Mouse (Mus musculus): ENCODE measurements around the gene Gpr37l1. TPM values are rescaled to one million over a fixed set of nuclear protein-coding genes. Genes with fewer than 3 reads are reported as not detected.
"Not testable (repeated sequence)": the region's sequence is repeated elsewhere in the genome, so short reads cannot be mapped to it uniquely, and the experiment has no call there.

Gpr37l1 gene
- polyA plus RNA-seq, 1 experiment from 2014 or later, result not detected

GRCm38 (mm10) chr1:135194335-135194734 is 26.9 kb upstream of the Gpr37l1 start:
- not testable (repeated sequence) for H3K27me3 ChIP-seq (replicated peaks; ENCODE audit: low read depth, poor library complexity, severe bottlenecking); H3K9me3 ChIP-seq; H3K36me3 ChIP-seq (replicated peaks); H3K4me3 ChIP-seq; H3K27ac ChIP-seq (replicated peaks); DNase-seq (ENCODE audit: low spot score)
- 86% methylated on average over 5 of the region's 5 CpGs for WGBS
- H3K4me1 ChIP-seq, result peaks cover 17% of the 10 kb centered on the region

GRCm38 (mm10) chr1:135189186-135189585 is 21.7 kb upstream of the Gpr37l1 start:
- Histone ChIP-seq H3K27me3 (replicated peaks; ENCODE audit: low read depth, poor library complexity, severe bottlenecking) (peaks cover 17% of the 10 kb centered on the region; the same call in 1 of the 2 replicates), H3K9me3 (no peaks in the 10 kb centered on the region), H3K27ac (replicated peaks) (no peak overlapping the region), H3K4me3 (no peak overlapping the region), H3K4me1 (peaks cover 9% of the 10 kb centered on the region), H3K36me3 (replicated peaks) (no peaks in the 10 kb centered on the region)
- no peak for DNase-seq (ENCODE audit: low spot score)
- 93% methylated on average over 4 of the region's 4 CpGs for WGBS

GRCm38 (mm10) chr1:135188197-135188596 is 20.7 kb upstream of the Gpr37l1 start:
- Histone ChIP-seq H3K4me1 (peaks cover 16% of the 10 kb centered on the region), H3K36me3 (replicated peaks) (no peaks in the 10 kb centered on the region), H3K9me3 (no peaks in the 10 kb centered on the region), H3K27me3 (replicated peaks; ENCODE audit: low read depth, poor library complexity, severe bottlenecking) (peaks cover 17% of the 10 kb centered on the region; the same call in 1 of the 2 replicates), H3K27ac (replicated peaks) (no peak overlapping the region), H3K4me3 (no peak overlapping the region)
- DNase-seq (ENCODE audit: low spot score), result no peak
- WGBS, result 30% methylated on average over 3 of the region's 3 CpGs

- H3K4me1 ChIP-seq, result peaks cover 20% of the 10 kb centered on the region
These were observed 19.5 kb upstream of the Gpr37l1 start for GRCm38 (mm10) chr1:135187016-135187415.

GRCm38 (mm10) chr1:135186427-135186826 is 18.9 kb upstream of the Gpr37l1 start:
- Histone ChIP-seq H3K9me3 (no peaks in the 10 kb centered on the region), H3K4me3 (no peak overlapping the region), H3K27ac (replicated peaks) (no peak overlapping the region), H3K27me3 (replicated peaks; ENCODE audit: low read depth, poor library complexity, severe bottlenecking) (peaks cover 17% of the 10 kb centered on the region; the same call in 1 of the 2 replicates), H3K4me1 (peaks cover 20% of the 10 kb centered on the region), H3K36me3 (replicated peaks) (no peaks in the 10 kb centered on the region)
- WGBS, result 29% methylated on average over 8 of the region's 8 CpGs
- no peak for DNase-seq (ENCODE audit: low spot score)

More at GRCm38 (mm10) chr1:135187016-135187415, 19.5 kb upstream of the Gpr37l1 start:
- H3K27ac ChIP-seq (replicated peaks); DNase-seq (ENCODE audit: low spot score); H3K4me3 ChIP-seq; H3K36me3 ChIP-seq (replicated peaks); H3K9me3 ChIP-seq: not testable (repeated sequence)
- WGBS, result 43% methylated on average over 2 of the region's 2 CpGs
- peaks cover 17% of the 10 kb centered on the region; the same call in 1 of the 2 replicates for H3K27me3 ChIP-seq (replicated peaks; ENCODE audit: low read depth, poor library complexity, severe bottlenecking)

GRCm38 (mm10) chr1:135185936-135186335 is 18.5 kb upstream of the Gpr37l1 start:
- WGBS, result 35% methylated on average over 5 of the region's 5 CpGs
- no peak for DNase-seq (ENCODE audit: low spot score)
- H3K4me3 ChIP-seq, result no peak overlapping the region
- peaks cover 17% of the 10 kb centered on the region; the same call in 1 of the 2 replicates for H3K27me3 ChIP-seq (replicated peaks; ENCODE audit: low read depth, poor library complexity, severe bottlenecking)
- no peaks in the 10 kb centered on the region for H3K9me3 ChIP-seq
- no peak overlapping the region for H3K27ac ChIP-seq (replicated peaks)
- no peaks in the 10 kb centered on the region for H3K36me3 ChIP-seq (replicated peaks)
- peaks cover 20% of the 10 kb centered on the region for H3K4me1 ChIP-seq

- DNase-seq (ENCODE audit: low spot score), result no peak
- 70% methylated on average over 11 of the region's 11 CpGs for WGBS
- Histone ChIP-seq H3K36me3 (replicated peaks) (no peaks in the 10 kb centered on the region), H3K9me3 (no peaks in the 10 kb centered on the region), H3K4me3 (no peak overlapping the region), H3K27ac (replicated peaks) (no peak overlapping the region), H3K27me3 (replicated peaks; ENCODE audit: low read depth, poor library complexity, severe bottlenecking) (peaks cover 17% of the 10 kb centered on the region; the same call in 1 of the 2 replicates), H3K4me1 (peaks cover 20% of the 10 kb centered on the region)
These were observed 16.6 kb upstream of the Gpr37l1 start for GRCm38 (mm10) chr1:135183941-135184570.

GRCm38 (mm10) chr1:135183448-135183847 is 16.0 kb upstream of the Gpr37l1 start:
- 75% methylated on average over 4 of the region's 4 CpGs for WGBS
- Histone ChIP-seq H3K27ac (replicated peaks) (no peak overlapping the region), H3K4me1 (peaks cover 20% of the 10 kb centered on the region), H3K27me3 (replicated peaks; ENCODE audit: low read depth, poor library complexity, severe bottlenecking) (peaks cover 17% of the 10 kb centered on the region; the same call in 1 of the 2 replicates), H3K4me3 (no peak overlapping the region), H3K36me3 (replicated peaks) (no peaks in the 10 kb centered on the region), H3K9me3 (no peaks in the 10 kb centered on the region)
- DNase-seq (ENCODE audit: low spot score), result no peak

GRCm38 (mm10) chr1:135182975-135183374 is 15.5 kb upstream of the Gpr37l1 start:
- DNase-seq (ENCODE audit: low spot score), result no peak
- Histone ChIP-seq H3K4me1 (peaks cover 20% of the 10 kb centered on the region), H3K27me3 (replicated peaks; ENCODE audit: low read depth, poor library complexity, severe bottlenecking) (peaks cover 17% of the 10 kb centered on the region; the same call in 1 of the 2 replicates), H3K27ac (replicated peaks) (peak overlapping the region; percentile 51), H3K36me3 (replicated peaks) (no peaks in the 10 kb centered on the region), H3K9me3 (no peaks in the 10 kb centered on the region), H3K4me3 (no peak overlapping the region)
- 68% methylated on average over 3 of the region's 3 CpGs for WGBS

GRCm38 (mm10) chr1:135181880-135182623 is 14.6 kb upstream of the Gpr37l1 start:
- H3K4me1 ChIP-seq, result peaks cover 20% of the 10 kb centered on the region
- H3K36me3 ChIP-seq (replicated peaks), result no peaks in the 10 kb centered on the region
- H3K9me3 ChIP-seq, result no peaks in the 10 kb centered on the region
- WGBS, result 91% methylated on average over 8 of the region's 8 CpGs
- DNase-seq (ENCODE audit: low spot score), result no peak
- H3K4me3 ChIP-seq, result no peak overlapping the region
- H3K27me3 ChIP-seq (replicated peaks; ENCODE audit: low read depth, poor library complexity, severe bottlenecking), result peaks cover 16% of the 10 kb centered on the region; the same call in 1 of the 2 replicates
- no peak overlapping the region; the same call in 1 of the 2 replicates for H3K27ac ChIP-seq (replicated peaks)

- Histone ChIP-seq H3K4me1 (peaks cover 15% of the 10 kb centered on the region), H3K4me3 (no peak overlapping the region), H3K27ac (replicated peaks) (no peak overlapping the region), H3K36me3 (replicated peaks) (no peaks in the 10 kb centered on the region), H3K27me3 (replicated peaks; ENCODE audit: low read depth, poor library complexity, severe bottlenecking) (peaks cover 9% of the 10 kb centered on the region; the same call in 1 of the 2 replicates), H3K9me3 (no peaks in the 10 kb centered on the region)
- WGBS, result 78% methylated on average over 4 of the region's 4 CpGs
- no peak for DNase-seq (ENCODE audit: low spot score)
These were observed 13.8 kb upstream of the Gpr37l1 start for GRCm38 (mm10) chr1:135181275-135181674.

GRCm38 (mm10) chr1:135180830-135181229 is 13.3 kb upstream of the Gpr37l1 start:
- Histone ChIP-seq H3K4me1 (peaks cover 14% of the 10 kb centered on the region), H3K4me3 (no peak overlapping the region), H3K36me3 (replicated peaks) (no peaks in the 10 kb centered on the region), H3K27me3 (replicated peaks; ENCODE audit: low read depth, poor library complexity, severe bottlenecking) (peaks cover 7% of the 10 kb centered on the region; the same call in 1 of the 2 replicates), H3K27ac (replicated peaks) (no peak overlapping the region), H3K9me3 (no peaks in the 10 kb centered on the region)
- 87% methylated on average over 10 of the region's 10 CpGs for WGBS
- DNase-seq (ENCODE audit: low spot score), result no peak

GRCm38 (mm10) chr1:135178863-135179262 is 11.4 kb upstream of the Gpr37l1 start:
- Histone ChIP-seq H3K27ac (replicated peaks) (no peak overlapping the region), H3K27me3 (replicated peaks; ENCODE audit: low read depth, poor library complexity, severe bottlenecking) (no peaks in the 10 kb centered on the region), H3K4me1 (peaks cover 8% of the 10 kb centered on the region), H3K9me3 (no peaks in the 10 kb centered on the region), H3K36me3 (replicated peaks) (no peaks in the 10 kb centered on the region), H3K4me3 (no peak overlapping the region)
- DNase-seq (ENCODE audit: low spot score), result no peak
- WGBS, result 85% methylated on average over 7 of the region's 7 CpGs

Data from embryonic facial prominence, embryonic 10.5 days (tissue).